ENCODE assay signal across 26 mouse cellular contexts in genomic region chr15:99997114-99997804, GRCm38 (mm10). TPM values are rescaled to one million over a fixed set of nuclear protein-coding genes. Genes with fewer than 3 reads are reported as not detected.
"Had no signal": no experiment of that assay in that cellular context is flagged by ENCODE, and none has a peak within 500 bp of the region (broad histone marks: within the 10 kb centered on the region; RNA-seq: fewer than 3 reads in every experiment).

No protein-coding gene starts in this region.

- H3K4me1 ChIP-seq: intestine, embryonic 15.5 days; limb, embryonic 12.5 days; limb, embryonic 15.5 days; lung, embryonic 15.5 days; megakaryocyte, embryonic 14.5 days; midbrain, embryonic 10.5 days; midbrain, embryonic 15.5 days; neural tube, embryonic 13.5 days had no signal

- H3K9ac ChIP-seq: intestine, embryonic 15.5 days; limb, embryonic 12.5 days; limb, embryonic 15.5 days; liver, embryonic 14.5 days; lung, embryonic 15.5 days; midbrain, embryonic 15.5 days; neural tube, embryonic 13.5 days had no signal

- H3K27ac ChIP-seq: intestine, embryonic 15.5 days; kidney, postnatal 0 days; limb, embryonic 12.5 days; limb, embryonic 15.5 days; liver, embryonic 14.5 days; lung, embryonic 15.5 days; midbrain, embryonic 10.5 days; midbrain, embryonic 15.5 days; neural tube, embryonic 13.5 days had no signal

- H3K27me3 ChIP-seq: intestine, embryonic 15.5 days; limb, embryonic 12.5 days; limb, embryonic 15.5 days; lung, embryonic 15.5 days; megakaryocyte, embryonic 14.5 days; midbrain, embryonic 15.5 days; neural tube, embryonic 13.5 days had no signal

- ATAC-seq: intestine, embryonic 15.5 days; midbrain, embryonic 15.5 days had no signal

- H3K4me3 ChIP-seq: intestine, embryonic 15.5 days; limb, embryonic 12.5 days; limb, embryonic 15.5 days; lung, embryonic 15.5 days; megakaryocyte, embryonic 14.5 days; midbrain, embryonic 10.5 days; midbrain, embryonic 15.5 days; myocyte; neural tube, embryonic 13.5 days had no signal

- DNase-seq: kidney, adult 2 months; kidney, postnatal 25 days; left cerebral cortex, postnatal 4 days; lung, adult 18-20 months; lung, postnatal 10 days; lung, postnatal 36 days; thymus, adult 18-20 months; thymus, postnatal 36 days had no signal

- H3K9me3 ChIP-seq: intestine, embryonic 15.5 days; limb, embryonic 12.5 days; limb, embryonic 15.5 days; lung, embryonic 15.5 days; megakaryocyte, embryonic 14.5 days; midbrain, embryonic 10.5 days; midbrain, embryonic 15.5 days; neural tube, embryonic 13.5 days had no signal

- H3K4me2 ChIP-seq: intestine, embryonic 15.5 days; limb, embryonic 12.5 days; limb, embryonic 15.5 days; lung, embryonic 15.5 days; midbrain, embryonic 15.5 days; neural tube, embryonic 13.5 days had no signal

RNA-seq across cellular contexts. Expression of gene Fam186a, which starts 30.4 kb away (rescaled TPM):
- total RNA-seq: left cerebral cortex, postnatal 14 days; neutrophil, adult 5-6 weeks had no signal
- polyA plus RNA-seq: intestine, embryonic 15.5 days; kidney, embryonic 14.5 days; kidney, postnatal 0 days; large intestine, adult 2 months; limb, embryonic 12.5 days; limb, embryonic 15.5 days; liver, embryonic 14.5 days; lung, embryonic 15.5 days; midbrain, embryonic 10.5 days; midbrain, embryonic 15.5 days; neural tube, embryonic 13.5 days; small intestine, adult 2 months; spleen, adult 2 months; stomach, embryonic 16.5 days had no signal
